8 mouse cellular contexts compared by ENCODE assay signal in the genomic region with DNA sequence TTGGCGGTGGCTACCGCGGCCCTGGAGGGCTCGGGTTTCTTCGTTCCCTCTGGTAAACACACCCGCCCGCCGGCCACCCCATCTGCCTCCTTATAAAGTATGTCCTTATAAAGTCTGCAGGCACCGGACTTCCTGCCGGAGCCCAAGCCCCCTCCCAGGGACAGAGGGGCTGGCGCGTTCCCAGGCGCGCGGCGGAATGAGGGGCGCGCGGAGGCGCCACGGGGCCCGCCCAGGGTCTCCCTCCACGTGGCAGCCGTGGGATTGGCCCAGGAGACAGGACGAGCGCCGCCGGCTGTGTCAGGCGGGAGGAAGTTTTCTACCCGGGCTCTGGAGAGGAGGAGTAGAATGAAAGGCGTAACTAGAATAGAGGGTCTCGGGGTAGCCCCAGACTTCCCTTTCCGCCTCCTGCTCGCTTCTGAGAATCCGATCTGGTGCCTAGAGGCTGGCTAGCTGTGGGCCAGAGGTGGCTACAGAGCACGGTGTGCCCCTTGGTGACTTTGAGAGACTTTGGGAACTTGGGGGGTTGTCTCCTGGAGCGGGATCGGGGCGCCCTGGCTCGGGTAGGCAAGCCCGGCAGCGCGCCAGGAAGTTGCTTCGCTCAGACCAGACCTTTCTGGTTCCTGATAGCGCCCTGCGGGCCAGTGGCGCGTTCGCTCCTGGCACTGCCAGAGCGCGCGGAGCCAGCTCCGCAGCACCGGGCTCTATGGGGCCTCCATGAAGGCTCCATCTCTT. TPM values are rescaled to one million over a fixed set of nuclear protein-coding genes. Genes with fewer than 3 reads are reported as not detected.
DNase-seq lines count a peak whose midpoint lies in the region; ATAC-seq and TF ChIP-seq lines count a peak whose summit lies in the region.

No protein-coding gene starts in this region.

- no peak for TF ChIP-seq POLR2A in lung, adult 2 months (IDR thresholded peaks at IDR 0.05; ENCODE audit: borderline replicate concordance, extremely low read depth, low read depth, low read length)

- H3K4me3 ChIP-seq in intestine, postnatal 0 days (ENCODE audit: low read depth, low read length) = peak overlapping the region; percentile 48
- H3K4me3 ChIP-seq in lung, adult 2 months (replicated peaks; ENCODE audit: extremely low read depth, low read depth, low read length) = peak overlapping the region; percentile 57

- H3K27me3 ChIP-seq in intestine, postnatal 0 days (replicated peaks; ENCODE audit: control insufficient read depth, insufficient read depth, low read length) = no peaks in the 10 kb centered on the region

- DNase-seq in R1 (ENCODE audit: low read depth, low spot score) = peak; percentile 84
- peak; percentile 74 for DNase-seq in embryo, embryonic 11.5 days (ENCODE audit: low read depth, low spot score)
- DNase-seq in heart, adult 18-20 months = peak; percentile 76 to 77
- DNase-seq in lung, adult 2 months = peak; percentile 47
- peak; percentile 77 for DNase-seq in thymus, postnatal 4 days
- no peak for DNase-seq in left cerebral cortex, adult 9 months (ENCODE audit: low spot score in 2 of 2)

- H3K27ac ChIP-seq in intestine, postnatal 0 days (ENCODE audit: low read depth, low read length) = peak overlapping the region; percentile 15

- peak overlapping the region; percentile 48 for H3K9ac ChIP-seq in intestine, postnatal 0 days (ENCODE audit: low read depth, low read length)

- H3K36me3 ChIP-seq in intestine, postnatal 0 days (ENCODE audit: control insufficient read depth, insufficient read depth) = no peaks in the 10 kb centered on the region

- H3K4me1 ChIP-seq in intestine, postnatal 0 days (replicated peaks; ENCODE audit: control insufficient read depth, insufficient read depth, low read length) = no peaks in the 10 kb centered on the region
- peaks cover 3% of the 10 kb centered on the region; the same call in 1 of the 2 replicates for H3K4me1 ChIP-seq in lung, adult 2 months (ENCODE audit: control insufficient read depth, insufficient read depth, low read length)

- peak; percentile 68 for ATAC-seq in intestine, postnatal 0 days
- ATAC-seq in neutrophil, adult 5-6 weeks (ENCODE audit: extremely low read depth, insufficient number of reproducible peaks, low FRiP score, poor library complexity, severe bottlenecking) = 0 out of 2 replicates have a peak, but pooled peaks have one; percentile 7

- TF ChIP-seq CTCF in intestine, postnatal 0 days (IDR thresholded peaks at IDR 0.05; ENCODE audit: low read depth) = no peak
- TF ChIP-seq CTCF in lung, adult 2 months (IDR thresholded peaks at IDR 0.05; ENCODE audit: insufficient read depth, low read length) = no peak

- WGBS in intestine, postnatal 0 days = under 1% methylated on average over 54 of the region's 54 CpGs
- WGBS in lung, adult 2 months = 1% methylated on average over 54 of the region's 54 CpGs

- peak overlapping the region; percentile 98 for H3K4me2 ChIP-seq in intestine, postnatal 0 days (replicated peaks; ENCODE audit: low read depth)

- H3K9me3 ChIP-seq in intestine, postnatal 0 days (ENCODE audit: control insufficient read depth) = no peaks in the 10 kb centered on the region

RNA-seq across cellular contexts. Expression of a gene that starts 1.5 kb away (rescaled TPM):
- 1 to 10 TPM; 2.6 to 3.3 TPM for total RNA-seq in heart, adult 18-20 months (2021)
- polyA plus RNA-seq in intestine, postnatal 0 days (2015; fragmentation: Nextera tagmentation; extraction: Ambion mirVana) = 3.6 and 4.1 TPM in 2 replicates
- polyA plus RNA-seq in lung, adult 2 months (2012; rRNA removed) = 3.9 and 7.5 TPM in 2 replicates
- total RNA-seq in neutrophil, adult 5-6 weeks (2017) = 3.4 and 4.7 TPM in 2 replicates

RNA-seq across cellular contexts. Expression of a gene that starts 13.4 kb away (rescaled TPM):
- total RNA-seq in heart, adult 18-20 months (2021) = 100 to 1,000 TPM; 109 to 146 TPM
- 51.9 and 59.2 TPM in 2 replicates for polyA plus RNA-seq in intestine, postnatal 0 days (2015; fragmentation: Nextera tagmentation; extraction: Ambion mirVana)
- polyA plus RNA-seq in lung, adult 2 months (2012; rRNA removed) = 20.2 and 25.1 TPM in 2 replicates
- 10.0 and 10.3 TPM in 2 replicates for total RNA-seq in neutrophil, adult 5-6 weeks (2017)

RNA-seq across cellular contexts. Expression of a gene that starts 17.7 kb away (rescaled TPM):
- not detected for total RNA-seq in heart, adult 18-20 months (2021)
- polyA plus RNA-seq in intestine, postnatal 0 days (2015; fragmentation: Nextera tagmentation; extraction: Ambion mirVana) = 0.46 and 0.81 TPM in 2 replicates
- 3.5 TPM in 1 of 2 replicates, not detected in the other for polyA plus RNA-seq in lung, adult 2 months (2012; rRNA removed)
- total RNA-seq in neutrophil, adult 5-6 weeks (2017) = not detected in 2 replicates

RNA-seq across cellular contexts. Expression of a gene that starts 41.6 kb away (rescaled TPM):
- 10 to 100 TPM; 30.0 to 33.2 TPM for total RNA-seq in heart, adult 18-20 months (2021)
- 115 and 117 TPM in 2 replicates for polyA plus RNA-seq in intestine, postnatal 0 days (2015; fragmentation: Nextera tagmentation; extraction: Ambion mirVana)
- polyA plus RNA-seq in lung, adult 2 months (2012; rRNA removed) = 45.0 and 47.0 TPM in 2 replicates
- total RNA-seq in neutrophil, adult 5-6 weeks (2017) = 95.3 and 99.8 TPM in 2 replicates

RNA-seq across cellular contexts. Expression of a gene that starts 46.3 kb away (rescaled TPM):
- 1 to 10 TPM; 3.0 to 3.5 TPM for total RNA-seq in heart, adult 18-20 months (2021)
- polyA plus RNA-seq in intestine, postnatal 0 days (2015; fragmentation: Nextera tagmentation; extraction: Ambion mirVana) = 0.98 and 1.0 TPM in 2 replicates
- 2.7 and 9.7 TPM in 2 replicates for polyA plus RNA-seq in lung, adult 2 months (2012; rRNA removed)
- total RNA-seq in neutrophil, adult 5-6 weeks (2017) = not detected in 2 replicates

Comparison
In these comparisons a context has a peak if more than half of its experiments do, and no peak if none do; other contexts are left out.
1. DNase-seq: peak in R1 (single experiment), embryo, embryonic 11.5 days (single experiment), heart, adult 18-20 months (2 of 2), lung, adult 2 months (single experiment) and thymus, postnatal 4 days (single experiment); none in left cerebral cortex, adult 9 months (0 of 2).